Mouse (Mus musculus) spleen, postnatal 10 days (tissue): ENCODE results near the gene Gm5134.
A peak's percentile ranks its signal among the peaks of the same experiment; 100 is the strongest.
"Not testable (repeated sequence)": the region's sequence is repeated elsewhere in the genome, so short reads cannot be mapped to it uniquely, and the experiment has no call there.

Source experiments
- DNase-seq, 2 experiments: peaks; one replicate each; pipeline ENCODE4 v3.0.0; 2021 to 2022; ENCODE audit warnings: low spot score in 2 of 2

Gm5134 gene

DNA sequence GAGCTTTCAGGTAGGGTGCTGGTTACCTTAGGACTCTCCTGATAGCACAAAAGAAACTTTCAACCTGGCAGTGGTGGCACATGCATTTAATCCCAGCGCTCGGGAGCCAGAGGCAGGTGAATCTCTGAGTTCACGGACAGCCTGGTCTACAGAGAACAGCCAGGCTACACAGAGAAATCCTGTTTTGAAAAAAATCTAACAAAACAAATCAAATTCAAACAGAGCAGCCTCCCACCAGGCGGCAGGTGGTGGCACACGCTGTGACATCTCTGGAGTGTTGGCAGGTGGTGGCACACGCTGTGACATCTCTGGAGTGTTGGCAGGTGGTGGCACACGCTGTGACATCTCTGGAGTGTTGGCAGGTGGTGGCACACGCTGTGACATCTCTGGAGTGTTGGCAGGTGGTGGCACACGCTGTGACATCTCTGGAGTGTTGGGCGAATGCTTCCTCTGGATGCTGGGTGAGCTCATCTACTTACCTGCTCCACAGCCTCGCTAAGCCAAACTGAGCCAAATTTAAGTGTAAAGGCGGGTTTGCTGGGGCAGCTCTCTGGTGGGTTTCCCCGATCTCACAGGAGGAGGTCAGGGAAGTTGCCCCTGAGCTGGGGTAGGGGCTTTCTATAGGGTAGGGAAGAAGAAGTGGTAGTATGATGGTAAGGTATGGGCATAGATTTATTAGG is 40.4 kb downstream of the Gm5134 start:
- DNase-seq, result not testable (repeated sequence)

DNA sequence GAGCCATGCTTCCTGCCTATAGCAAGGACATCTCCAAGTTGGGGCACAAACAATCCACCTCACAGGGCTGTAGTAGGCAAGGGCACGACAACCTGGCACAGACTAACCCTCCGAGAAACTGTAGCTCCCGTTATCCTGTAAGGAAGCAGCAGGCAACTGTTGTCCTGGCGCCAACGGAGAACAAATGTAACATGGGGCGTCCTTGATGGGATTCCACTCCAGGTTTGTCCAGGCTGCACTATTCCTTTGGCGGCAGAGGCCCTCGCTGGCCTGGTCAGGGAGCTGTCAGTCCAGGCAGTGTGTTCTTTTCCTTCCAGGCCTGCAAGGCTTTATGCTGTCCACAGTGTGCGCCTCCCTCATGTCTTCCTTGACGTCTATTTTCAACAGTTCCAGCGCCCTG is 41.1 kb downstream of the Gm5134 start:
- DNase-seq, result no peak

DNA sequence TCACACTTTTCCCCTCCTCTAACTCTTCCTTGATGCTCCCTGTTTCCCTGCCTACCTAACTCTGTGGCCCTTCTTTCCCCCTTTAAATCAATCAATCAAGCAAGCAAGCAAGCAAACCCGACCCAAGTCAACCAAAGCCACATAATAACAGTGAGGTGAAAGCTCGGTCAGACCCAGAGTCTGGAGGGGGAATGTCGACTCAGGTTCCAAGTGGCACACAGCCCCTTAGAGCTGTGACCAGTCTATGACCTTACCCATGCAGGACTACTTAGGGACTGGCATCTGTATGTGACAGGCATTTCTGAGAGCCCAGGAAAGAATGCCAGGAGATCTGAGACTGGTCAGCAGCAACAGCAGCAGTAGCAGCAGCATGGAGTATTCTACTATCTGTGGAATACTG is 42.0 kb downstream of the Gm5134 start:
- no peak for DNase-seq

DNA sequence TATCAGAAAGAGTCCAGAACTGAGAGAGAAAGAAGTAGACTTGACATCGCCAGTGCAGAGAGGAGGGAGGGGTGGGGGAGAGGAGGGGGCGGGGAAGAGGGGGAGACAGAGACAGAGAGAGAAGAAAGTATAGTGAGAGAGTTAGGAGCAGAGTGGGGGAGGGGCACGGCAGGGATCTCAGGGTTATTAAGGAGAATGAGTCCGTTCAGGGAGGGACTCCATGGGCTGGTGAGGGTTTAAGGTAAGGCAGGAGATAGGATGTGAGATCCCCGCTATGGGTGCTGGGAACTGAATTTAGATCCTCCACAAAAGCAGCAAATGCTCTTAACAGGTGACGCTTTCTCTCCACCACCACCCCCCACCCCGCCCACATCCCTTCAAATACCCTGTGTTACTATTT is 46.8 kb downstream of the Gm5134 start:
- no peak for DNase-seq

DNA sequence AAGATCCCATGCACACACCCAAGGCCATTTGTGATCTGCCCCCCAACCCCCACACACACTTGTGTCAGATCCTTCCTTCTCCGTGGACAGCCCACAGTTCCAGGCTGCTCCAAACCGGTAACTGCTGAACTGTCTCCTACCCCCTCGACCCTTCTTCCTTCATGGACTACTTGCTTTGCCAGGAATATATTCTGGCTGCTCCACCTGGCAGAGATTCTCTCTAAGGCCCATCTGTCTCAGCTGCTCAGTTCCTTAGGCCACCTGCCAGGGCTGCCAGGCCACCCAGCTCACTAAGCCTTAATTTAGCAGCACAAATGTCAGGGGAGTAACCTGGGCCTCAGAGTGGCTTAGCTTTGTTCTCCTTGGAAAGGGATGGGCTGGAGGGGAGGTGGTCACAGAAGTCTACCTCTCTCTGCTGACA is 47.8 kb downstream of the Gm5134 start:
- DNase-seq, result no peak

DNA sequence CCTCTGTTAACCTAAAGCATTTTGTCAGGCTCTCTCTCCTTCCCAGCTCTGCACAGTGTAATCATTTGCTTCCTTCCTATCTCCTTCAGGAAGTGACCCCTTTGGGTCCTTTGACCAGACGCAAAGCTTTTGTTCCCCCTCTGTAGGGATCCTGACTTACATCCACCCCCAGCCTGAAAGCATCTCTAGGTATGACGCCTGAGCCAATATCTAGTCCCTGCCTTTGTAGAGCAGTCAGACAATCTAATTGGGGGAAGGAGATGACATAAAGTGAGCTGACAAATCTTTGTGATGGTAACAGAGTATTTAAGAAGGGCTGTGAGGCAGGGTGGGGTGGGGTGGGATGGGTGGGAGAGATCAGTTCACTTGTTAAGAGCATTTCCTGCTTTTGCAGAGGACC is 48.3 kb downstream of the Gm5134 start:
- DNase-seq, result no peak

DNA sequence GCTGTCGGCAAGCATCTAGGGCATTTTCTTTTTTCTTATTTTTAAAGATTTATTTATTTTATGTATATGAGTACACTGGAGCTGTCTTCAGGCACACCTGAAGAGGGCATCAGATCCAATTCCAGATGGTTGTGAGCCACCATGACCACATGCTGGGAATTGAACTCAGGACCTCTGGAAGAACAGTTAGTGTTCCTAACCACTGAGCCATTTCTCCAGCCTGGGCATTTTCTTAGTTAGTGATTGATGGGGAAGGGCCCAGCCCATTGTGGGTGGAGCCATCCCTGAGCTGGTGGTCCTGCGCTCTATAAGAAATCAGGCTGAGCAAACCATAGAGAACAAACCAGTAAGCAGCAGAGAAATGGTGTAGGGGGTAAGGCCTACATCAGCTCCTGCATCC is 48.9 kb downstream of the Gm5134 start:
- DNase-seq, result no peak

DNA sequence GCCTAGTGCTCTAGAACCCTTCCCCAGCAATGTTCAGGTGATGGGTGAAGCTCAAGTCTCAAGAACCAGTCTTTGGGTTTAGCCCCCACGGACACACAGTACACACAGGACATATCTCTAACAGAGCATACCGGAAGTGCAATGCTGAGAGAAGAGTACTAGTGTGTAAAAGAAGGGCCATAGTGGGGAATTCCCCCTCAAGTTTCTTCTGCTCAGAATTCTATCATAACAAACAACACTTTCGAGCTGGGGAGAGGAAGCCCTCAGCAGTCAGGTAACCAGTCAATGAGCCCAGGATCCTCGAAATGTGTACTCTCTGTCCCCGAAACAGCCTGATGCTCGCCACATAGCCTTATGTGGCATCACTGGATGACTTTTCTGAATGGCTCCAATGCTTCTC is 52.1 kb downstream of the Gm5134 start:
- DNase-seq, result no peak

DNA sequence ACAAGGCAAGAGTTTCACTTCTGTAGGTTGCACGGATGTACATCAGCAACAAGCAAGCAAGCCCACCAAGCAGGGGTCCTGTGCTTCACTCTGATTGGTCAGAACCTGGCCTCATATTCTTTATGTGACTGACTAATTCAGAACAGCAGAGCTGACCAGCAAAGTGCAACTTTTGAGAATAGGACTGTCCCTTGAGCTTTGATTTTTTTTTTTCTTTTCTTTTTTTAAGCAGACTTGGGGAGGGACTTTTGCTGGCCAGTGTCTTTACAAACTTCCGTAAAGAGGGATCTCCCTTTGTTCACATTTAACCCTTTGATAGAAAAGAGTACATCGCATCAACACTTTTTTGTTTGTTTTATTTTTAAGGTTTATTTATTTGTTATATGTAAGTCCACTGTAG is 55.5 kb downstream of the Gm5134 start:
- no peak for DNase-seq

DNA sequence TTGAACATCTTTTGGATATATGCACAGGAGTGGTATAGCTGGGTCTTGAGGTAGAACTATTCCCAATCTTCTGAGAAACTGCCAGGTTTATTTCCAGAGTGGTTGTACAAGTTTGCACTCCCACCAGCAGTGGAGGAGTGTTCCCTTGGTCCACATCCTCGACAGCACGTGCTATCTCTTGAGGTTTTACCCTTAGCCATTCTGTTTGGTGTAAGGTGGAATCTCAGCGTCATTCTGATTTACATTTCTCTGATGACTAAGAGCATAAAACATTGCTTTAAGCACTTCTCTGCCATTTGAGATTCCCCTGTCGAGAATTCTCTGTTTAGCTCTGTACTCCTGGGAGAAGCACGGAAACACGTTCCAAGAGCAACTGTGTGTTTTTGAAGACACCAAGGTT is 58.6 kb downstream of the Gm5134 start:
- no peak for DNase-seq

DNA sequence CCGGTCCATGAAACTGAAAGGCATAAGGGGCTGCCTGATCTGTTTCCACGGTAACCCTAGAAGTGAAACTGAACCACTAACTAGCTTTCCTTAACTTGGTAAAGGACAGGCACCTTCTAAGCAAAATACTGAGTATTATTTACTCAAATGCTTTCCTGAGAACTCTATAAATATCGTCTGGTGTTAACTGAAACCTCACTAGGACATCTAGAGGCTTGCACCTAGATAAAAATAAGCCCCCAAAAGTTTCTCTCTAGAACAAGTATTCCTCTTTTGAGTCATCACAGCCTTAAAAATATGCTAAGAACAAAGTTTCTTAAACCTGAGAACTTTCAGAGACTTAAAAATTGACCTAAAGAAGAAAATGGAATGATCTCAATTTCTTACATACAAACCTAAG is 62.6 kb downstream of the Gm5134 start:
- DNase-seq, result no peak

DNA sequence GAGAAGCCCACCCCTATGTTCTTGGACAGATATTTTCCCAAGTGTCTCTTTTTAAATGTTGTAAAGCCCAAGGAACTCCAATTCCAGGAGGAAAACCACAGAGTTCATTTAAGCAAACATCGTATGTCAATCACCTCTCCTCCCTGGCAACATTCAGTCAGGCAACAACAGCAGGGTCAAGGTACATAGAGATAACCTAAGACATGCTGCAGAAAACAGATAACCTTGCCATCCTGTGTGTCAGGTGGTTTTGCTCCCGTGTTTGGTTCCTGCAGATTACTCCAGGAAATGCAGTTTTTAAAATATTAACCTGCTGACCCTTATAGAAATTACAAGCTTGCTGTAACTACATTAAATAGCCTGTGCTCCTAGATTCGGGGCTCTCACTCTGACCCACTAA is 67.4 kb downstream of the Gm5134 start:
- no peak for DNase-seq

DNA sequence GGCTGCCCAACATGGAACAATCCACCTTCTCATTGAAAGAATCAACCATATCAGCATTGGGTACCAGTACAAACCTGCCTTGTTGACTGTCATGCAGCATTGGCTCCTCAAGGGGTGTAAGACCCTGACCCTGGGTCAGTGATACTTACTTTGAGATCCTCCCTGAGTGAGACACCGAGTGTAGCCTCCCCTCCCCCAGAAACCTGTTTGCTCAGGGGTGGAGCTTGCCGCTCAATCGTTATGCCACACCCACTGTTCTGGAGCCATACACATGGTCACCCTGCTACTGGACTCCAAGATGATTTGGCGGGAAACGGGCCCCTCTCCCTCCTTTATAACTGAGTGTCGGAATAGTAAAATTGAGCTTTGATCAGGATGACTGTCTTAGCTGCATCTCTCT is 69.6 kb downstream of the Gm5134 start:
- no peak for DNase-seq

DNA sequence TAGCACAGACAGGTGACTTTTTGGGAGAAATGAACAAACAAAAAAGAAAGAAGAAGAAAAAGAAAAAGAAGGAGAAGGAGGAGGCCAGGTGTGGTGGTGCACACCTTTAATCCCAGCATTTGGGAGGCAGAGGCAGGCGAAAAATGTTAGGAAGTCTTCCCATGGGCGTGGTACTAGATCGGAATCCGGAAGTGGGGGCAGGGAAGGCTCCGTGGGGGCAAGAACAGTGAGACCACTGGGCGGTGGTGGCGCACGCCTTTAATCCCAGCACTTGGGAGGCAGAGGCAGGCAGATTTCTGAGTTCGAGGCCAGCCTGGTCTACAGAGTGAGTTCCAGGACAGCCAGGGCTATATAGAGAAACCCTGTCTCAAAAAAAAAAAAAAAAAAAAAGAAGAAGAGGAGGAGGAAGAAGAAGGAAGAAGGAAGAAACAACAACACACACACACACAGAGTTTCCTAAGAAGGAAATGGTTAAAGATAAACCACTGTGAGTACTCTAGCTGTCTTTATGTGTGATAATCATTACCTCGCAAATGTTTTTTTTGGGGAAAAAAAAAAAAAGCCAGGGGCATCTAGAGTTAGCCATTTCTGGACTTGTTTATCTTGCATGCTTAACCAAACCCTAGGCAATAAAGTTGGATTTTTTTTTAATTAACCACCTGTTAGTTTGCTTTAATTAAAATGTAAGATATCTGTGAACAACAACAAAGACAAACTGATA is 71.3 kb downstream of the Gm5134 start:
- no peak for DNase-seq

DNA sequence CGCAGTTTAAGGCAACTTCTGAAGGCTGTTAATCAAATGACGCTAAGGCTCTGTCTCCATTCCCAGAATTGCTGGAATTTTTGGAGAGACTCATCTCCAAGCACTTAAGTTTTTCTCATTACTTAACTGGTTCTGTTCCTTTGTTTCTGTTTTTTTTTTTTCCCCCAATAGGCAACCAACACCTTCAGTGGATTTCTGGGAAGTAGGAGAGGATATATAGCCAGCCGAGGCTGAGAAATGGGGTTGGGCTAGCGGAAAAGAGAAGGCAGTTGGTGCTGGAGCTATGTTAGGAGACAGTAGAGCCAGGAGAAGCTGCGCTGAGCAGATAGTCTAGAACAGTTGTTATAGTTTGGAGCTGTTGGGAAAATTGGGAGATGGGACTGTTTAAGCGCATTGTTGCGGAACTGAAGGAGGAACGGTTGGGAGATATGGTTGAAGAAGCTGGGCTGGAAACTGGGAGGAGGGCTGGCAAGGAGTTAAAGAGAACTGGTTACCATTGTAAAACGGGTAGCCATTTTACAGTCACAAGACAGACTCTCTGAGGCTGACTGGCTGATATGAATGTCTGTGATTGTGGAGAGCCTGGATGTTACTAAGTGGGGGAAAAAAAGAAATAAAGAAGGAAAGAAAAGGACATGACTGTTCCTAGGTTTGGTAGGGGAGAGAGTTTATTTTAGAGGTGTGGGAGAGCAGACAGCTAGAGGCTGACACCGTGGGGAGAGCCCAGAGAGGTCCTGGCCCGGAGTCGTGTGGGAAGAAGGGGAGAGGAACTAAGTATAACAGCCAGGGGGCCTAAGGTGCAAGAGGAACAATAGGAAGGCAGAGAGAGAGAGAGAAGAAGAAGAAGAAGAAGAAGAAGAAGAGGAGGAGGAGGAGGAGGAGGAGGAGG is 73.1 kb downstream of the Gm5134 start:
- DNase-seq, result no peak

DNA sequence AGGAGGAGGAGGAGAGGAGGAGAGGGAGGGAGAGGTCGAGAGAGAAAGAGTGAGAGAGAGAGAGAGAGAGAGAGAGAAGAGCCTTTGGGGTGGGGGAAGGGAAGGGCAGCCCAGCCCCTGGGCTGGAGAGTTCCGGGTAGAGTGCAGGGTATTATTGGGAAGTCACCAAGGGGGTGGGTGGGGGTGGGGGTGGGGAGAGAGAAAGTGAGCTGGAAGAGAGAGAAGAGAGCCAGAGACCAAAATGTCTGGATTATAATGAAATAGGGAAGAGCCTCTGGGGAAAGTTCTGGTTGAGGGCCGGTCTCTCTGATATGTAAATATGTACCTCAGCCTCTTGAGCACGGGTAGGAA is 73.7 kb downstream of the Gm5134 start:
- no peak for DNase-seq

DNA sequence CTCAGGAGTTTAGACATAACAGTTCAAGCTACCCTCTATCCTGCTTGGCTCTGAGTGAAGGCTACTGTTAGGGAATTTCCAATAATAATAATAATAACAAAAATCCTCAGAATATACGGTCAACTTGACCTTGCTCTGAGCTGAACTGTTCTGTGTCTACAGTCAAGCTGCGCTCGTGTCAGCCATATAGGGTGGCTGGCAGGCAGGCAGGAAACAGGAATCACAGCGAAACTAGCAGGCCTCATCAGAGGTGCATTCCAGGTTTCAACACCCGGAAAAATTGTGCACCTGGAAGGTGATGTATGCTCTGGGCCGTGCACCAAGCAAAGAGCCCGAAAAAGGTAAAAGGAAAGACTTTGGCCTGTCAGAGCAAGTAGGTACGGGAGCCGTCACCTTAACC is 74.1 kb downstream of the Gm5134 start:
- no peak for DNase-seq

DNA sequence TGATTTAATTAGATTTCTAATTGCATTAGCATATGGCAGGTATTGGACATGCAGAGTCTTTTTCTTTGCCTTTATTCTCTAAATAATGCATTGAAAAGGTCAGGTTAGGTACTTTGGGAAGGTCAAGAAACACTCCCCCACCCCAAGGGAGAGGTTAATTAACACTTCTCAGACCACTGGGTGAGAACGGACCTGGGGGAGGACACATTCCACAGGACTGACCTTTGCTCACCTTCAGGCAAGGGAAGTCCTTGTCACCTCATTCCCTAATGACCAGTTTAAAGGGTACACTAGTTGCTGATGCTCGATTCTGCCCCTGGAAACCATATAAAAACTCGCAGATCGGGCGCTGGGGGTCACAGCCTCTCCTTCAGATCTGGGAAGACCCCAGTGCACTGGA is 75.0 kb downstream of the Gm5134 start:
- no peak for DNase-seq

DNA sequence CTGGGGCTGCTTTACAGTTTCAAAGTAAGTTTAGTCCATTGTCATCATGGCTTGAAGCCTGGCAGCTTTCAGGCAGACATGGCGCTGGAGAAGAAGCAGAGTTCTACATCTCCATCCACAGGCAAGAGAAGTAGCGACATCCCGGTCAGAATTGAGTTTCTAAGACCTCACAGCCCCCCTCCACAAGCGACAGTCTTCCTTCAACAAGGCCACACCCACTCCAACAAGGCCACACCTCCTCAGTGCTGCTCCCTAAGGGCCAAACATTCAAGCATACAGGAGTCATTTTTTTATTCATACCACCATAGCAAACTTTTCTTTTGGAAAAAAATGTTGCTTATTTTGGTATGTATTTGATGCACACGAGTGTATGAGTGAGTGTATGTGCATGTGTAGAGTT is 76.2 kb downstream of the Gm5134 start:
- peak in 1 of 2 experiments; percentile 26 for DNase-seq

DNA sequence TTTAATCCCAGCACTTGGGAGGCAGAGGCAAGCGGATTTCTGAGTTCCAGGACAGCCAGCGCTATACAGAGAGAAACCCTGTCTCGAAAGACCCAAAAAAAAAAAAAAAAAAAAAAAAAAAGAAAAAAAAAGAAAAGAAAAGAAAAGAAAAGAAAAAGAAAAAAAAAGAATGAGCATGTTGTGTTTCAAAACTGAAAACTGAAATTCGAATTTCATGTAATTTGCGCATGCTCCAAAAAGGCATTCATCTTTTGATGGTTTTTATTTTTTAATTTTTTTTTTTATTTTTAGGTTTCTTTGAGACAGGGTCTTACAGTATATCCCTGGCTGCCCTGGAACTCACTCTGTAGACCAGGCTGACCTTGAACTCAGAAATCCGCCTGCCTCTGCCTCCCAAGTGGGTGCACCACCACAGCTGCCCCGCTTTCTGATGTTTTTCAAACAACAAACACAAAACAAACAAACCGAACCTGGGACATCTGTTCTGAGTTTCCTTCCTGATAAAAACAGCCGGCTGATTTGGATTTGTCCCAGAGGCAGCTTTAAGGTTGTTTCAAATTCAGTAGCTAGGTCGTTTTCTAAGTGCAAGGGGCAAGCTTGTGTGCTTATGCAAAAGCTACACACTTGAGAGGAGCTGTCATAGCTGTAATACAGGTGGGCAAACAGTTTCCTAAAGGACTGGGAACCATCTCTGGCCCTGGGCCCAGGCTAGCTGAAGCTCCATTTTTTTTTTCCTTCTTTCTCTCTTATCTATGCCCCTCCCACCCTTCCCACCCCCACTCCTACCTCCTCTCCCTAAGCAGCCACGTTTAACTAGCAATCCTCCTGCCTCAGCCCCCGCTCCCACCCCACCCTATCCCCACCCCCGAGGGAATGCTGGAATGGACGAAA is 77.4 kb downstream of the Gm5134 start:
- DNase-seq, result peak in 1 of 2 experiments; percentile 18

DNA sequence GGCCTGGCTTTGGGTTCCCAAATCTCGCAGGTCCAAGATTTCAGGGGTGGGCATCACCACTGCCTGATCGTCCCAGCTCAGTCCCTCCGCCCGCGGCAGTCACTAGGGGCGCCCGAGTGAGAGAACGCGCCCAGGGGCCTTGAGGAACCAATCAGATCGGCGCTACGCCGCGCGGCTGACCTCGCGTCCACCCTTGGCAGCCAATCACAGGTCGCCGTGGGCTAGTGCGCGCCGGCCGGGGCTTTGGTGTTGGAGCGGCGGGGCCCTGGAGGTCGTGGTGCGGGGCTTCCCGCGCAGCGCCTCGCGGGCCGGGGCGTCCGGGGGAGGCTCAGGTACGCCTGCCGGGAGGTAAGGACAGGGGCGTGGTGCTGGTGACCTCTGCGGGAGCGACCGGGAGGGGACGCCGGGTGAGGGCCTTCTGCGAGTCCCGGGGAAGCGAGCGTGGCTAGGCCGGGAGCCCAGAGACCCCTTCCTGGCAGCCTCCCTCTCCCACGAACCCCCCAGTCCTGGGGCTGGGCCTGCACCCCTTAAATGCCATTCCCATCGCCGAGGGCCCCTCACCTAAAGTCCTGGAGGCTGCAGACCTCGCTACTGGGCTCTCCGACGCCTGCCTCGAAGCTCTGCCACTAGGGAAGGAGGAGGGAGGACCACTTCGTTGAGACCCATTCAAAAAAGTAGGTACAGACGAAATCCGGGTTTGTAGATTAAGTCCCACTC is 78.2 kb downstream of the Gm5134 start, which contains the start of gene Zfp280b:
Gene Zfp280b, plus strand, starts transcription at position 249 of the 717 bp plus-strand sequence.
- DNase-seq, result peak; percentile 89 to 96
